Mouse (Mus musculus) frontal cortex, postnatal 36 days (tissue): ENCODE measurements at regions not wholly inside any gene's neighbourhood (a gene's known extent, or its start where the extent isn't known, plus 50 kb on each side); places are given as distances from the start of the nearest gene placed in this dataset.

ENCODE experiments used
- DNase-seq, 2 experiments: peaks; one replicate each; pipeline ENCODE4 v3.0.0; 2022; ENCODE audit warnings: low spot score in 2 of 2

DNA sequence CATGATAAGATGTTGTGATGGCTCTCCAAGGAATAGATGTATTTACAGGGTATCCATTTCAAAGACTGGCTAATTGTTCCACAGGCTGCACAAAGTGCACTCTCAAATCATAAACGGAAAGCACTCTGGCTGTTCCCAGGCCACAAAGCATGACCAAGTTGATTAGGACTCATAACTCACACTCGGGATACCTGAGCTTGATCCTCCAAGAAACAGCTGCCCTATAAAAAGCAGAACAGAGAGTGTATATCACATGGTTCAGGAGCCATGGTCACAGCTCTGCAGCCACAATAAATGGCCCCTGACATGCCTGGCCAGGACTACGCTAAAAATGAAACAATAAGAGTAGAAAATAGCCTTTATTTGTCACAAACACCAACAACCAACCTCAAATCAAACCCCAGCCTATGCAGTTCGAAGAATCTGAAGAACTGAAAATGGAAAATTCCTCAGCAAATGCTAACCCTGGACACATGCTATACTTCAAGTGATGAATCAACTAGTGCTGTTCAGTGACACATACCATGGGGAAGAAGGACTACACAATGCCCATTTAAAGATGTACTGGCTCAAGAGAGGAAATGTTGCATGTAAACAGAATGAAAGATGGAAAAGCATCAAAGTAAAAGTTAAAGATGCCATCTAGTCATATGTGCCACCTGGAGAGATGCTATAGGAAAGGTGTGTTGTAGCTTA is 473.5 kb downstream of the Gsdmc2 start:
- no peak for DNase-seq

DNA sequence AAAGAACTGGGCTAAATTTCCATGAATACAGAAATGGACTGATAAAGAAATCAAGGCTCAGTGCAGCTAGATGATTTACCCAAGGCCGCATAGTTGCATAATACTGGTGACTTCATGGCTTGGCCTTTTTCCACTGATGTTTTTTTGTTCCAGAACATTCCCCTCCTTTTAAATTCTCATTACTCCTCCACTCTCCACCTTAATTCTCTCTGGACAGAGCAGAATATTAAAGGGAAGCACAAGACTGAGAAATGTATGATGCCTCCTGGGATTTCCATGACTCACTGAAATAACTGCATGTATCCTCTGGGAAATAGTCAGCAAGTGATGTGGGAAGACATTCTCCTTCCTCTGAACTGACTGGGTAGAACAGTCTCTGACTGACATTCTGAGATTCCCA is 480.5 kb downstream of the Gsdmc2 start:
- DNase-seq: no peak

DNA sequence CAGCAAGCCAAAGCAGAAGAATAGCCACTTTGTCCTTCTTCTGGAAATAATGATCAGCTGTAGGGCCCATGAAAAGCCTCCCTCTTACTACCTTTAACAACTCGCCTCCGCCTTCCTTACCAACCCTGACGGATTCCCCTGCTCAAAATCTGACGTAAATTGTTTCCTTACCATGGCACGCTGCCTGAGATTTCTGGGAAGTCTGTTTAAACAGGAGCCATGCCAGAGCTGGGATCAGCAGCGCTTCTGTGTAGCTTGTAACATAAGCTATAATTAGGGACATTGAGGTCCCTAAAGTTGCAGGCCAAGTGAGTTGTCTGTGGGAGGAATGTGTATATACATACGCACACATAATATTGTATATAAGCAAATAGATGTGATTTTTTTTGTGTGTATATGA is 484.6 kb downstream of the Gsdmc2 start:
- DNase-seq: peak; percentile 18 to 26

DNA sequence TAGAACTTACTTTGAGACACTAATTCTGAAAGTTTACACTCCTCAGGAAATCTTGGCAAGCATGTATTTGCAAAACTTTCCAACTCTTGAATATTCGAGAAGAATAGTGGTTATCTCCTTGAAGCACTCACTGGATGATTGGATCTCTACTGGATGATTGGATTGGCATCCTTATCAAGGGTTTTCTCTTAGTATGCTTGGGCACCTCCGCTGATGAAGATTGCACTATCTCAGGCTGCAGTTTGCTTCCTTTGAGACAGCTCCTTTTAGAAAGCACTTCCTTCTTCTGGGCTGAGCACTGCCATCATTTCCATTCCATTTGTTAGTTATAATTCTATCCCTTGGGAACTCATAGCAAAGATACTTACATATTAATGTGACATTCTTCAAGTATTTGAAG is 503.2 kb downstream of the Gsdmc2 start:
- DNase-seq: no peak

DNA sequence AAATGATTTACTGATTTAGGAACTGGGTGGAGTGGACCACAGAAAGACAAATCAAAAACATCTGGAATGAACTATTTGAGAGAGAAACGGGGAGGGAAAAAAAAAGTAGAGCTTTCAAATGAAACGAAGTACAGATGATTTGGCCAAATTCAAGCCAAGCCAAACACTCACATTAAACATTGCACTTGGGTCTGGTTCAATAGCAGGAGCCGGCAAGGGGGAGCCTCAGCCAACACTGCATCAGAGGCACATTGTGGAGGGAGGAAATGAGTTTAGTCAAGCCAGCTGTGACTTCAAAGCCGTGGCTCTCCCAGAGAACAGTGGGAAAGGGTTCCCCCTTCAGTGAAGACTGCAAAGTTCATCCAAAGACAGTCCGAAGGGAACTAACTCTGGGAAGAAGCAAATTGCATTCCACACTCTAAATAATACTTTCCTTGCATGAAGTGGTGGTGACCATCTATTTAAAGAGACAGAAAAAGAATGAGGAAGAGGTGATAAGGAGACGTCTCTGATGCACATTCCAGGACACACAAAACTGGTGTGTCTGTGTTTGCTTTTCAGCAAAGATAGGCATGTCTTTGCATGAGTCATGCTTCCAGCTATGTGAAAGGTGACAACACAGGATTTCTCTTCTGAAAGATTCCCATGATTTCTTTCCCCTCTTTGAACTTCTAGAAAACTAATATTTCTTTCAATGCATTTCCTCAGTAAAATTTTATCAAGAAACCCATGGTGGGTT is 504.5 kb downstream of the Gsdmc2 start:
- DNase-seq: peak; percentile 6 to 26

DNA sequence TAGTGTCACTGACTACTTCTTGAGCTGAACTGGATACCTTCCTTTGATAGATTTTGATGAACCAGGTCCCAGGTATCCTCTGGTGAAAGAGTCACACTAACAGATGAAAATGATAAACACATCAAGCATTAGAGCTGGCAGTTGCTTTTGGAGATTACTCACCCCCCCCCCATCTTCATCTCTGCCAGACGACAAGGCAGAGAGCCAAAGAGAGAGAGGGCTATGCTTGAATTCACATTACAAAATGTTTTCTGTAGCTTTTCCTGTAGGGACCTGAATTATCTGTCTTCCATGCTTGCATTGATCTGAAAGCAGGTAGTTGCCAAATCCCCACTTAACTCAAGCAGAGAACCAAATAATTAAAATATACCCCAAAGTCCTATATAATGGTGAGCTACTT is 525.3 kb downstream of the Gsdmc2 start:
- no peak for DNase-seq

DNA sequence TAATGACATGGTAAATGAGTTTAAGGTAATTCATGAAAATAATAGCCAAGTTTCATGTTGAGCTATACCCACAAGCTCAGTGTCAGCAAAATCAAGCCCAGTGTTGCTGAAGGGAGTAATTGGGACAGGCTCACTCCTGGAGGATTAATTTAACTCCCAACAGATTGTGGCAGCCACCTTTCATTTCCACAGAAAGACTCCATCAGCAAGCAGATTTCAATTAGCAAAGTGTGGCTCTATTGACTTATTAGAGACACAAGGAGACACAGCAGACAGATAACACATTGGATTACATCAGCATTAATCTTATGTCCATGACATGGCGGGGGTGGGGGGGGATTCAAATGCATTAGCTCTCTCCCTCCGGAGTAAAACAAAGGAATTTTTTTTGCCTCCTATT is 534.6 kb downstream of the Gsdmc2 start:
- no peak for DNase-seq

DNA sequence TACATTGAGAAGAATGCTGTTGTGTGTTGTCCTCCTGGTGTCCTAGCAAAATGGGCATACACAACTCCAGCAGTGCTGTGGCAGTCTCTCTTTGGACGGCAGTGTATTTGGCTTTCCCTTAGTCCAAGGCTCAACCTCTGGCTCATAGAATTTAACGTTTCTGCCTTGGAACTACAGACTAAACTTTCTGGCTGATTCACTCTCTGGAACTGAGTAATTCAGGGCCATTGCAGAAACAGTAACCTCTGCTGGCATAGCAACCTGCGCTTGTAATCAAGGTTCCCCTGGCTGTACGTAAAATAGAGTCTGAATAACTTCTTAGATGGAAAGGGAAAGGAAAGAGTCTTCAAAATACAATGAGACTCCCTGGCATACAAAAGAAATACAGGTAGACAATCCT is 545.7 kb downstream of the Gsdmc2 start:
- no peak for DNase-seq

DNA sequence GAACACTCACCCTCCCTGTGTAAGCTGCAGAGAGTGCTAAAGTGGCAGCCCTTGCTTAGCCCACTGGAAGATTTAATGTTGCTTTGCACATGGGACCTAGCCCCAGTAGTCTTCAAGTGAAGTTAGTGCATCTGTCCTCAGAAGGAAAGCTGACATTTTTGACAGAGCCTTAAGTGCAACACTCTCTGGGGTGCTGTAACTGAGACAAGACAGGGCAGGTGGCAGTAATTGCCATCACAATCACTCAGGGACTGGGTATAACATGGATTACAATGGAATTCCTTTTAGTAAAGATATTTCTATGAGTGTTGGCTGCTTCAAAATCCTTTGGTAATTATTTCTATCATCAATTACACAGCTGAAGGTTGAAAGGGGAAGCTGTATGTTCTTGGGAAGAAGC is 556.4 kb downstream of the Gsdmc2 start:
- DNase-seq: no peak

DNA sequence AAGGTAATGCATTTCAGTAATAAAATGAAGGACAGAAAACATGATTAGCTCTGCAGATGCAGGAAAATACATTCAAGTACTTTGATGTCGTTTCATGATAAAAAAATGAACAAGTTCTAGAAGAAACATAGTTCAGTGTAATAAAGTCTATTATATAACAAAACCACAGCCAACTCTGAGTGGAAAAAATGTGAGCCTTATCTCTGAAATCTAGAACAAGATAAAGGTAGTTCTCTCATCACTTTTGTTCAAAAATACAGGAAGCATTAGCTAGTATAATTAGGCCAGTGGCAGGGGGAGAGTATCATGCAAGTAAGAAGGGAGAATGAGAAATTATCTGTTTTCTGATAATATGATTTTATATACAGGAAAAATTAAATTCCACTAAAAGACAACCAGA is 559.0 kb downstream of the Gsdmc2 start:
- no peak for DNase-seq

DNA sequence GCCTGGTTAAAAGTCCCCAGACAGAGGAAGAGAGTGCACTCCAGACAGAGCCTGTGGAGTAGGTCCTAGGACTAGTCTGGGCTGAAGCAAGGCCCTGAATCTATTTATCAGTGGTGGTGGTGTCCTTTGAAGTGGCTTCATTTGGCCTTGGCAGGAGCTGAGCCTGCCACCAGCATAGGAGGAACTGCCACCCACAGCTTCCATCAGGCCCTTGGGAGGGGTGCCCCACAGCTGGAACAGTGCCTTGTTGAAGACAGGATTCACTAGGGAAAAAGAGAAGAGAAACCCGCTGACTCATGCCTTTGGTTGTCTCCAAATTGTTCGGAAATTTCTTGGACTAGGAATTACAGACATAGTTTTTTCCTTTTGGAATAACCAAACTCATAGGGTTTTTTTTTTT is 574.6 kb downstream of the Gsdmc2 start:
- peak in 1 of 2 experiments; percentile 2 for DNase-seq

DNA sequence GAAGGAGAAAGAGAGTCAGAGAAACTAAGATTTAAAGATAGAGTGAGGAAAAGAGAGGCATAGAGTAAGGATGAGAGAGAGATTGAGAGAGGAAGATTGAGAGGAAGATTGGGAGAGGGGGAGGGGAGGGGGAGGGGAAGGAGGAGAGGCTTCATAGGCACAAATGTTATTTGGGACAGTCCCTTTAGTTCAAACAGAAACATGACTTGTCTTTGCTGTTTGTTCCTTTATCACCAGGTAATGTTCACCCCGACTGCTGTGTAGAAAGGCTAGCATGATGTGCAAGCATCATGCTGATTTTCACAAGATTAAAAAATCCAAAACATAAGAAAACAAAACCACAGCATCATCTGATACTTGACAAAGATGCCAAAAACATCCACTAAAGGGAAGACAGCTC is 579.1 kb downstream of the Gsdmc2 start:
- DNase-seq: no peak

DNA sequence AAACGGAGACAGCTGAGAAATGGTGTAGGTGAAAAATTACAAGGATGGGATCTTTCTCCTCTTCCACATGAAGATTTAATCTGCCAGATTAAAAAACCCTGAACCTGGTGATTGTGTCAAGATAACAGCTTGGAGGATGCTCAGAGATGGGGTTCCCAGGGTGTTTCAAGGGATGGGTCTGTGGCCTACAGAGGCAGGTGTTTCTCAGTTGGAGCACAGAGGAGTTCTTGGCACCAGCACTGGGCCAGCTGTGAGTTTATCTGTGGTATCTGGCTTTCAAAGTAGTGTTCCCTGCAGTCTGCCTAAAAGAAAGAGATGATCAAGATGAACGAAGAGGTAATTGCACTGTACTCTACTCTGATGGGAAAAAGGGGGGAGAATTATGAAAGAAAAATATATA is 589.2 kb downstream of the Gsdmc2 start:
- no peak for DNase-seq

DNA sequence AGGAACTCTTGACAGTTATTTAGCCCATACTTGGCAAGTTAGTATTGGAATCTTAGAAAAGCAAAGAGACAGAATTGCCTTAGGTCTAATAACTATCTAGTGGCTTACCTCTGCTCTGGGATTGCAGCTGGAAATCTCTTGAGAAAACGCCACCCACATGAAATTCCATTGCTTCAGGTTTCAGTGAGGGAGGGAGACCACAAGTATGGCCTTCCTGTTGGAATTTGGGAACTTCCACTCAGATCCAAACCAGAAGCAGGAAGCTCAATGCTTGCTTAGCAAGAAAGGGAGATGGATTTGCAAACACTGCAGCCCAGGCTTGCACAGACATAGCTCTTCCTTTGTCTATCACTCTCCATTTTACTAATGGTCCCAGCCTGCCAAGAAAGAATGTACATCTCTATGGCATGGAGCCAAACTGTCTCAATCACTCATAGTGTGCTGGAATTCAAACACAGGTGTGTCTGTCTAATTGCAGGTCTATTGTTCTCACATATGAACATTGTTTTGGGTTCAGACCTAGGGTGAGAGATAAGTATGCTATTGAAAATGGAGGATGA is 592.1 kb downstream of the Gsdmc2 start:
- no peak for DNase-seq

DNA sequence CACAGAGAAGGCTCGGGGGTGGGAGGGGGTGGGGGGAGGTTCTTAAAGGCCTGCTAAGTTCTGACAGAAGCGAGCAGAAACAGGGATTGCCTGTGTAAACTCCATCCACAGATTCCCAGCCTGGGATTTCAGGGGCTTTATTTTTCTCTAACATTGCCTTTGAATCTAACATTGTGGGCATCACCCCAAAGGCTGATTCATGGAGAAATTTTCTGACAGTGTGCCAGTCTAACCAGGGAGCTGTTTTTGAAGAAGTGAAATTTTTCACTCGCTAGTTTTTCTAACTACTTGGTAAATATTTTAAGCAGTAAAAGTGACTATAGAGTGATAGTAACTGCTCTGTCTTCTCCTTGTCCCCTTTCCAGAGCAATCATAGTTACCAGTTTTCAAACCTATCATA is 606.4 kb downstream of the Gsdmc2 start:
- DNase-seq: peak in 1 of 2 experiments; percentile 2

DNA sequence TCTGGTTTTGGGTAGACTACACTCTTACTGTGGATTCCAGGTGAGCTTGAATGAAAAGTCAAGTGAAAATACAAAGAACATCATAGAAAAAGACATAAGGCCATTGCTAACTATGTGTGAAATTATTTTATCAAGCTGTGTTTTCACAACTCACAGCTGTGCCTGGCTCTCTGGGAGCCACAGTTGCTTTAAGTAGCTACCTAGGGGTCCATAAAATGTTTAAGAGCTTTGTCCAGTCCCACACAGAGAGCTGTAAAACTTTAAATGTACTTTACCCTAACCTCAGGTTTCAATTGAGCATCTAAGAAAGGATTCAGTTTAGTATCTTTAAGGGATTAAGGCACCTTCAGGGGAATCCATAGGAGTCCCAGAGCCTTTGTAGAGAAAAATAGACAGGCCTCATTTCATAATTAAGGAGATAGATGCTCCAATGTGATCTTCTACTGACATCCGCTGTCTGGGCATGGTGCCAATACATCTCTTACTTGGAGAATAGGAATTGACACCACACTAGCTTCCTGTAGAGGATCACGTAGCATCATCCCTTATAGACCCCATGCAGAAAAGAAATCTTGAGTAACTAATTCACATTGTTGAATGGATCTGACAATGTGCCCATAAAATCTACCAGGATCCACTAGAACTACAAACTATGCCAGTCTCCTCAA is 626.5 kb downstream of the Gsdmc2 start:
- DNase-seq: no peak

DNA sequence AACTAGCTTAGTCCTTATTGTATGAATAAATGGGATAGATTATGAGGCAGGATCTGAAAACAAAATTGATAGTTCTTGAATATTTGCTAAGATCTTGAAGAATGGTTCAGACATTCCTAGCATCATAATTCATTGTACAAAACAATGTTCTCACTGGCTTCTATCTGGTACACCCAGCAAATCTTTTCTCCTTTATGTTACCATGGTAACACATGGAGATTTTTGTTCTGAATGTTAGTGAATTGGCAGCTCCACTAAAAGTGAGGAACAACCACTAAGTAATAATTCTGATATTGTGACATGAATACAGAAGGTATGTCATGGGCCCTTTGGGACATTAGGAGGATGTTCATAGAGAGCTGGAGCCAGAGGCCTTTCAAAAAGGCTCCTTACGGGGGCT is 639.8 kb downstream of the Gsdmc2 start:
- no peak for DNase-seq

DNA sequence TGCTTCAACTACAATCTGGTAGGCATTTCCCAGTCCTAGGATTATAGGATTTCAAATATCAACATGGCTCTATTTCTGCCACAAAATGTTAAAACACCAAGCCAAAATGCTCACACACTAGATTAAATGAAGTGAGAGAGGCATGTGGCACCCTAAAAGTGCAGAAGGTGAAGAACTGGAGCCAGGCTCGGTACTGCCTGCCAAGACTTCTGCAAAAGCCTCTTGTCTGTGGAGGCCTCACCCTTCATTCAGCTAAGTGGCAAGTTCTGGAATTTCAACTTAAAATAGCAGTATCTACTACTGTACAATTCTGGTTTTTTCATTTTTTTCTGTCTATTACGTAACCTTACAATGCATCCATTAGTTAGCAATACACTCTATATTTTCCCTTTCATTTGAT is 649.9 kb downstream of the Gsdmc2 start:
- DNase-seq: no peak

DNA sequence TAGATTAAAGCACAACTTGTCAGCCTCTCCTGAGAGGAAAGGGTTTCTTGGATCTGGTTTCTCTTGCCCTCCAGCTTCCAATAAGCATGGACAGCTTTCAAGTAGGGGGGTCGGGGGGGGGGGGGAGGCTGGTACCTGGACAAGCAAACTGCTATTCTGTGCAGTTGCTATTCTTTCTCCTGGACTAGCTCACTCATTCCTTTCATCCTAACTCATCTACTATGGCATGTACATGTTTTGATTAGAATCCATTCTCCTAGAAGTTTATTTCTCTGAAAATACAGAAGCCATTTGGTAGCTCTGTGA is 650.5 kb downstream of the Gsdmc2 start:
- DNase-seq: no peak

DNA sequence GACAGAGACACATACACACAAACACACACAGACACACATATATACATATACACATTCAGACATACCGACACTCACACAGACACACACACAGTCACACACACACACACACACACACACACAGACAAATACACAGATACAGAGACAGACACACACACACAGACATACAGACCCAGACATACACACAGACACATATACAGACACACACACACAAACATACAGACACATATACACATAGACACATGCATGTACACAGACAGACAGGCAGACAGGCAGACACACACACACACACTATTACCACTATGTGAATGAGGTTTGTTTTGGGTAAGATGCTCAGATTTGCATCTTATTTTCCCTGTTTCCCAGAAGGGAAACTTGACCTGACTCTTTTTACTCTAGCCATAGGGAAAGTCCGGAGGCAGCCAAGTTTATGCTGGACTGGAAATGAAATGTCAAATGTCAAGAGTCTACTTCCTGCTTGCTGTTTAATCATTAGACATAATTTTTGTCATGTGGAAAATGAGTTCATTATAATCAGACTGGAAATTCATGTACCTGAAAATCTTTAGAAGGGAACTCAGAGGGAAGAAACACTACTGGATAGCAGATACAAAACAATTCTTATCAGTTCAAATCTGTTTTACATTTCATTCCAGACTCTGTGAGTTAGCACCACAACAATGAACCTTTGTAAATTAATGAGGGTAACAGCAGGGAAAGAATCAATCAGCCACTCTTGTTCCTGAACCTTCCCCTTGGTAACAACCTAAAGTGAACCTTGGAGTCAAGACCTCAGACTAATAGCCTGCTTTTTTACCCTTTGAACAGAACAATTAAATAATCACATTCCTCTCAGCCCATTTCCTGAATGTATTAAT is 651.1 kb downstream of the Gsdmc2 start:
- DNase-seq: no peak

DNA sequence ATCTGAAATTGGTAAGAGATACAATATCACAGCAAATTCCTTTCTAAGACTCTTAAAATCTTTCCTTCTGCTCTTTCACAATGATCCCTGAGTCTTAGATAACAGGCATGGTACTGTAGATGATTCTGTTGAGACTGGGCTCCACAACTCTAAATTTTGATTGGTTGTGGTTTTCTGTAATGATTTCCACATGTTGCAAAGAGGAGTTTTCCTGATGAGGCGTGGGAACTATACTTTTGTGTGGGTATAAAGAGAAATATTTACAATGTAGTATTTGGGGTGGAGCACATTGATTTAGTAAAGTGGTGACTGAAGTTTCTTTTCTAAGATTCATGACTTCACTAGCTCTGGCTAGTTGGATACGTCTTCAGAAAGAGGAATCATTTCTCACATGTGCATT is 653.2 kb downstream of the Gsdmc2 start:
- DNase-seq: no peak

DNA sequence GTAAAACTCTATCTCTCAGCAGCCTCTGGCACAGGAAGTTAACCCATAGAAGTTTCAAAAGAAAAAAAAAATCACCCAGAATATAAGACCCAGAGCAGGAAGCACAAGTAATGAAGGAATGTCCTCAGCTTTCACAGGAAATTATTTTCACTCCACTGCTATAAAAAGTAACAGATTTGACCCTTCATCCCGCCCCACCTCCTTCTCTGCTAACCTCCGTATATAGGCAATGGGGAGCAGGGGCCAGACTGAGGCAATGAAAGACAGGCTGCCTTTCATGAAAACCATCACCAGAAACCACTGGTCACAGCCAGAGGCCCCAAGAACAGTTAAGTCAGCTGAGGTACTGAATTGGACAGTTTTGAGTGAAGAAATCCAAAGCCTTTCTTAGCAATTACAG is 654.9 kb downstream of the Gsdmc2 start:
- no peak for DNase-seq
